Mouse (Mus musculus) splenic B cell, adult 2 months (primary cell): Measurements from ENCODE around the gene Bco2.

Source experiments
- DNase-seq: peaks from one replicate; pipeline ENCODE4 v3.0.0-alpha.2; 2011; ENCODE audit warnings: low read depth, low spot score
- H3K27me3 ChIP-seq: 2 replicates; pipeline ENCODE4 v1.6.1; 2012; ENCODE audit warnings: mild to moderate bottlenecking, low read length, moderate library complexity, mixed read lengths; ENCODE audit not compliant: control insufficient read depth, poor library complexity, insufficient read depth, severe bottlenecking
- H3K36me3 ChIP-seq: 2 replicates; pipeline ENCODE4 v1.6.1; 2012; ENCODE audit warnings: mild to moderate bottlenecking, low read length, moderate library complexity, mixed read lengths; ENCODE audit not compliant: control insufficient read depth, poor library complexity, insufficient read depth, severe bottlenecking

Bco2 gene

GRCm38 (mm10) chr9:50485521-50485920 lies 69.5 kb downstream of the Bco2 start:
- Histone ChIP-seq H3K27me3 (no peaks in the 10 kb centered on the region), H3K36me3 (no peaks in the 10 kb centered on the region)
- DNase-seq = no peak
